Mouse (Mus musculus): ENCODE measurements around the gene Olfr221. TPM values are rescaled to one million over a fixed set of nuclear protein-coding genes. Genes with fewer than 3 reads are reported as not detected.
"Not testable (repeated sequence)": the region's sequence is repeated elsewhere in the genome, so short reads cannot be mapped to it uniquely, and the experiment has no call there.

Olfr221 gene
- polyA plus RNA-seq (2015; fragmentation: Nextera tagmentation; extraction: Ambion mirVana): not detected in 2 replicates

GRCm38 (mm10) chr14:52042359-52042758 lies at the start of gene Olfr221:
Olfr221 (minus strand) TSS chr14:52042459.
- H3K36me3 ChIP-seq (ENCODE audit: control insufficient read depth, insufficient read depth, low read length); H3K27ac ChIP-seq (replicated peaks); DNase-seq (ENCODE audit: low spot score); H3K4me2 ChIP-seq (replicated peaks; ENCODE audit: low read depth); H3K4me1 ChIP-seq (replicated peaks; ENCODE audit: control insufficient read depth, insufficient read depth); H3K27me3 ChIP-seq (ENCODE audit: control insufficient read depth, insufficient read depth, low read length); H3K4me3 ChIP-seq (ENCODE audit: low read depth, low read length); H3K9me3 ChIP-seq (ENCODE audit: control insufficient read depth, low read length); H3K9ac ChIP-seq (ENCODE audit: low read length); ATAC-seq (ENCODE audit: low FRiP score, low TSS enrichment): not testable (repeated sequence)
- 56% methylated on average over 3 of the region's 3 CpGs for WGBS

- Histone ChIP-seq H3K27ac (replicated peaks) (no peak overlapping the region), H3K9ac (ENCODE audit: low read length) (no peak overlapping the region), H3K4me1 (replicated peaks; ENCODE audit: control insufficient read depth, insufficient read depth) (no peaks in the 10 kb centered on the region), H3K36me3 (ENCODE audit: control insufficient read depth, insufficient read depth, low read length) (peaks cover 12% of the 10 kb centered on the region), H3K4me2 (replicated peaks; ENCODE audit: low read depth) (no peak overlapping the region), H3K27me3 (ENCODE audit: control insufficient read depth, insufficient read depth, low read length) (no peaks in the 10 kb centered on the region), H3K9me3 (ENCODE audit: control insufficient read depth, low read length) (no peaks in the 10 kb centered on the region), H3K4me3 (ENCODE audit: low read depth, low read length) (no peak overlapping the region)
- TF ChIP-seq EP300 (optimal IDR thresholded peaks at IDR 0.05) (no peak), CTCF (IDR thresholded peaks at IDR 0.05; ENCODE audit: low read depth) (no peak)
- ATAC-seq (ENCODE audit: low FRiP score, low TSS enrichment) (no peak), DNase-seq (ENCODE audit: low spot score) (no peak)
Observed at GRCm38 (mm10) chr14:52083083-52083482, 40.8 kb upstream of the Olfr221 start.

GRCm38 (mm10) chr14:52071599-52072137 lies 29.4 kb upstream of the Olfr221 start:
- Histone ChIP-seq H3K9me3 (ENCODE audit: control insufficient read depth, low read length) (no peaks in the 10 kb centered on the region), H3K9ac (ENCODE audit: low read length) (no peak overlapping the region), H3K4me1 (replicated peaks; ENCODE audit: control insufficient read depth, insufficient read depth) (no peaks in the 10 kb centered on the region), H3K27ac (replicated peaks) (no peak overlapping the region), H3K4me2 (replicated peaks; ENCODE audit: low read depth) (no peak overlapping the region), H3K4me3 (ENCODE audit: low read depth, low read length) (no peak overlapping the region), H3K27me3 (ENCODE audit: control insufficient read depth, insufficient read depth, low read length) (no peaks in the 10 kb centered on the region), H3K36me3 (ENCODE audit: control insufficient read depth, insufficient read depth, low read length) (peaks cover 6% of the 10 kb centered on the region; the same call in 1 of the 2 replicates)
- DNase-seq (ENCODE audit: low spot score) (no peak), ATAC-seq (ENCODE audit: low FRiP score, low TSS enrichment) (peak; percentile 45; the same call in 1 of the 2 replicates)
- TF ChIP-seq CTCF (IDR thresholded peaks at IDR 0.05; ENCODE audit: low read depth) (no peak), EP300 (optimal IDR thresholded peaks at IDR 0.05) (no peak)
- WGBS: 92% methylated on average over 15 of the region's 15 CpGs

GRCm38 (mm10) chr14:52066135-52066534 lies 23.9 kb upstream of the Olfr221 start:
- Histone ChIP-seq H3K27me3 (ENCODE audit: control insufficient read depth, insufficient read depth, low read length) (no peaks in the 10 kb centered on the region), H3K36me3 (ENCODE audit: control insufficient read depth, insufficient read depth, low read length) (no peaks in the 10 kb centered on the region), H3K9me3 (ENCODE audit: control insufficient read depth, low read length) (no peaks in the 10 kb centered on the region), H3K4me1 (replicated peaks; ENCODE audit: control insufficient read depth, insufficient read depth) (no peaks in the 10 kb centered on the region), H3K4me2 (replicated peaks; ENCODE audit: low read depth) (no peak overlapping the region), H3K4me3 (ENCODE audit: low read depth, low read length) (no peak overlapping the region), H3K9ac (ENCODE audit: low read length) (no peak overlapping the region), H3K27ac (replicated peaks) (no peak overlapping the region)
- no peak for TF ChIP-seq CTCF (IDR thresholded peaks at IDR 0.05; ENCODE audit: low read depth)
- TF ChIP-seq EP300 (optimal IDR thresholded peaks at IDR 0.05): no peak
- no peak for DNase-seq (ENCODE audit: low spot score)
- WGBS: 44% methylated on average over 4 of the region's 4 CpGs
- ATAC-seq (ENCODE audit: low FRiP score, low TSS enrichment): no peak

DNA sequence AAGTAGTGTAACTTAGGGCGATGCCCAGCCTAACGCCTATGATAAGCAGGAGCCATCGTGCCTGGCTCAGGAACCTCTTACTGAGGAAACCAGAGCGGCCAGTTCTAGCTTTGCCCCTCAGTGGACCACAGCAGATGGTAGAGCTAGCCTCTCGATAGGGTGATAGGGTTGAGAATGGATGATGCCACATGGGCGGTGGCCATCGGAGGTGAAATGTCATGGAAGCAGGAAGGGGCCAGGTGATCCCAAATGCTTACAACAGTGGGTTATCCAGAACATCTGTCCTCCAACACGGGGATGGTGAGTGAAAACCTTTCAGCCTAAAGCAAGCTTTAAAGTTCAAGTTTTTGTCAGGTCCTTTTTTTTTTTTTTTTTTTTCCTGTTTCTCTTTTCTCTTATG lies 19.5 kb upstream of the Olfr221 start:
- DNase-seq (ENCODE audit: low spot score) (no peak), ATAC-seq (ENCODE audit: low FRiP score, low TSS enrichment) (no peak)
- Histone ChIP-seq H3K4me2 (replicated peaks; ENCODE audit: low read depth) (no peak overlapping the region), H3K4me3 (ENCODE audit: low read depth, low read length) (no peak overlapping the region), H3K4me1 (replicated peaks; ENCODE audit: control insufficient read depth, insufficient read depth) (no peaks in the 10 kb centered on the region), H3K27me3 (ENCODE audit: control insufficient read depth, insufficient read depth, low read length) (no peaks in the 10 kb centered on the region), H3K9ac (ENCODE audit: low read length) (no peak overlapping the region), H3K36me3 (ENCODE audit: control insufficient read depth, insufficient read depth, low read length) (no peaks in the 10 kb centered on the region), H3K27ac (replicated peaks) (no peak overlapping the region), H3K9me3 (ENCODE audit: control insufficient read depth, low read length) (no peaks in the 10 kb centered on the region)
- 85% methylated on average over 8 of the region's 8 CpGs for WGBS
- no peak for TF ChIP-seq CTCF (IDR thresholded peaks at IDR 0.05; ENCODE audit: low read depth)
- no peak for TF ChIP-seq EP300 (optimal IDR thresholded peaks at IDR 0.05)

GRCm38 (mm10) chr14:52060800-52061199 lies 18.5 kb upstream of the Olfr221 start:
- Histone ChIP-seq H3K9ac (ENCODE audit: low read length) (no peak overlapping the region), H3K27me3 (ENCODE audit: control insufficient read depth, insufficient read depth, low read length) (no peaks in the 10 kb centered on the region), H3K27ac (replicated peaks) (no peak overlapping the region), H3K36me3 (ENCODE audit: control insufficient read depth, insufficient read depth, low read length) (no peaks in the 10 kb centered on the region), H3K9me3 (ENCODE audit: control insufficient read depth, low read length) (no peaks in the 10 kb centered on the region), H3K4me2 (replicated peaks; ENCODE audit: low read depth) (no peak overlapping the region), H3K4me3 (ENCODE audit: low read depth, low read length) (no peak overlapping the region), H3K4me1 (replicated peaks; ENCODE audit: control insufficient read depth, insufficient read depth) (no peaks in the 10 kb centered on the region)
- 87% methylated on average over 1 of the region's 1 CpGs for WGBS
- peak; percentile 2 for DNase-seq (ENCODE audit: low spot score)
- TF ChIP-seq EP300 (optimal IDR thresholded peaks at IDR 0.05): no peak
- no peak for ATAC-seq (ENCODE audit: low FRiP score, low TSS enrichment)
